Mouse (Mus musculus) heart, postnatal 0 days (tissue): Measurements from ENCODE around the gene Lctl. TPM values are rescaled to one million over a fixed set of nuclear protein-coding genes. Genes with fewer than 3 reads are reported as not detected.

ENCODE experiments used
- ATAC-seq: fragments of 200-750 bp; cut with Nextera tagmentation; 2 replicates; pipeline ENCODE4 v1.8.0; 2017; ENCODE audit warnings: low read depth, moderate number of reproducible peaks, moderate library complexity; ENCODE audit not compliant: insufficient read depth
- DNase-seq: peaks from one replicate; pipeline ENCODE4 v3.0.0-alpha.2; 2016; ENCODE audit warnings: low spot score
- H3K27ac ChIP-seq: fragments of 300-500 bp; sonication (generic); 2 replicates; pipeline ENCODE4 v1.5.1; 2014; ENCODE audit warnings: low read depth, mild to moderate bottlenecking
- H3K27me3 ChIP-seq: fragments of 300-500 bp; sonication (generic); 2 replicates; pipeline ENCODE4 v1.6.1; 2014; ENCODE audit warnings: low read length, mixed read lengths; ENCODE audit not compliant: control insufficient read depth, insufficient read depth
- H3K36me3 ChIP-seq: fragments of 300-500 bp; sonication (generic); replicated peaks from 2 replicates; pipeline ENCODE4 v1.6.1; 2014; ENCODE audit warnings: low read length, mixed read lengths; ENCODE audit not compliant: control insufficient read depth, insufficient read depth
- H3K4me1 ChIP-seq: fragments of 300-500 bp; sonication (generic); 2 replicates; pipeline ENCODE4 v1.6.1; 2014; ENCODE audit warnings: antibody characterized with exemption; ENCODE audit not compliant: control insufficient read depth, insufficient read depth
- H3K4me2 ChIP-seq: fragments of 300-500 bp; sonication (generic); 2 replicates; pipeline ENCODE4 v1.6.1; 2014; ENCODE audit warnings: low read depth, mild to moderate bottlenecking, low read length, moderate library complexity
- H3K4me3 ChIP-seq: fragments of 300-500 bp; sonication (generic); 2 replicates; pipeline ENCODE4 v1.5.1; 2014; ENCODE audit warnings: low read depth, low read length
- H3K9ac ChIP-seq: fragments of 300-500 bp; sonication (generic); replicated peaks from 2 replicates; pipeline ENCODE4 v1.6.1; 2014; ENCODE audit warnings: low read depth, low read length, mixed read lengths
- H3K9me3 ChIP-seq: fragments of 300-500 bp; sonication (generic); replicated peaks from 2 replicates; pipeline ENCODE4 v1.6.1; 2016; ENCODE audit warnings: low read length; ENCODE audit not compliant: control insufficient read depth
- CTCF ChIP-seq: IDR thresholded peaks from 2 replicates; pipeline ENCODE4 v1.5.1; 2016; ENCODE audit warnings: antibody characterized with exemption, control low read depth, low read depth
- EP300 ChIP-seq: IDR thresholded peaks from 2 replicates; pipeline ENCODE4 v1.6.1; 2016; ENCODE audit warnings: antibody characterized with exemption, low read depth
- WGBS: fragments of 180-500 bp; shearing (Covaris S2); extraction: QIAGEN DNeasy Blood & Tissue Kit; methylation state at CpG from one replicate; pipeline ENCODE4 v1.1.7; 2014; 5-methylcytosine and 5-hydroxymethylcytosine counted together
- polyA plus RNA-seq: library from polyadenylated mRNA; unstranded; fragments of >200 nt; fragmentation: Nextera tagmentation; extraction: Ambion mirVana; gene quantifications from 2 replicates; pipeline ENCODE4 v1.2.1, GENCODE M21; 2015
- total RNA-seq: library from RNA; depleted of rRNA; stranded (reverse); fragments of >200 nt; gene quantifications from 2 replicates; pipeline ENCODE4 v1.2.3, GENCODE M21; 2014; ENCODE audit warnings: low replicate concordance

Lctl gene
- total and polyA plus RNA-seq, 2 experiments from 2014 or later, result not detected

DNA sequence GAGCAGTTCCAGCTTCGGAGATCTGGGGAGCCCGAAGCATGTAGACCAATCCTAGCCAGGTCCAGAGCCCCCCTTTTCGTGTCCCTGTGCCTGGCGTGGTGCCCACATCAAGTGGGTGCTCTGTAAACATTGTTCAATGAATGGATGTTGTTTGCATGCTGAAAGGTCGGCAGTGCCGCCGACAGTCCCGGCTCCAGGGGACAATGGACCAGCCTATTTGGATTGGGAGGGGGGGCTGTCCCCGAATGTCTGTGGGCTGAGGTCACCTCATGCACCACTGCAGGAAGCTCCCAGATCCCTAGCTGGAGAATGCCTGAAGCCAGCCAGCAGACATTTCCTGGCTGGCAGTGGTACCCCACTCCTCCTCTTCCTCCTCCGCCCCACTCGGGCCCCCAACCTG is 22.9 kb upstream of the Lctl start:
- Histone ChIP-seq H3K27ac (no peak overlapping the region), H3K4me1 (peaks cover 18% of the 10 kb centered on the region), H3K27me3 (no peaks in the 10 kb centered on the region), H3K9me3 (no peaks in the 10 kb centered on the region), H3K4me3 (no peak overlapping the region), H3K9ac (no peak overlapping the region), H3K4me2 (no peak overlapping the region), H3K36me3 (no peaks in the 10 kb centered on the region)
- ATAC-seq (peak; percentile 65), DNase-seq (no peak)
- TF ChIP-seq CTCF (no peak), EP300 (no peak)
- WGBS, result 22% methylated on average over 11 of the region's 11 CpGs

GRCm38 (mm10) chr9:64098282-64098681 is 18.7 kb upstream of the Lctl start:
- Histone ChIP-seq H3K4me2 (no peak overlapping the region), H3K36me3 (no peaks in the 10 kb centered on the region), H3K4me1 (peaks cover 17% of the 10 kb centered on the region), H3K27me3 (no peaks in the 10 kb centered on the region), H3K9me3 (no peaks in the 10 kb centered on the region), H3K4me3 (no peak overlapping the region), H3K9ac (no peak overlapping the region), H3K27ac (no peak overlapping the region)
- no peak for TF ChIP-seq EP300
- peak; percentile 64 for TF ChIP-seq CTCF
- DNase-seq (no peak), ATAC-seq (0 out of 2 replicates have a peak, but pooled peaks have one; percentile 27)
- 69% methylated on average over 4 of the region's 4 CpGs for WGBS

- Histone ChIP-seq H3K9ac (no peak overlapping the region), H3K27me3 (no peaks in the 10 kb centered on the region), H3K4me2 (no peak overlapping the region), H3K9me3 (no peaks in the 10 kb centered on the region), H3K4me1 (peaks cover 5% of the 10 kb centered on the region; the same call in 1 of the 2 replicates), H3K4me3 (no peak overlapping the region), H3K36me3 (no peaks in the 10 kb centered on the region), H3K27ac (no peak overlapping the region)
- peak; percentile 45; the same call in 1 of the 2 replicates for ATAC-seq
- WGBS, result 4% methylated on average over 4 of the region's 4 CpGs
- TF ChIP-seq EP300, result no peak
- TF ChIP-seq CTCF, result peak; percentile 88
- DNase-seq, result peak; percentile 45
Observed at GRCm38 (mm10) chr9:64100442-64100841, 16.5 kb upstream of the Lctl start.

GRCm38 (mm10) chr9:64105301-64105700 is 11.6 kb upstream of the Lctl start:
- Histone ChIP-seq H3K36me3 (no peaks in the 10 kb centered on the region), H3K4me2 (no peak overlapping the region), H3K27ac (peak overlapping the region; percentile 48; the same call in 1 of the 2 replicates), H3K27me3 (no peaks in the 10 kb centered on the region), H3K4me3 (no peak overlapping the region), H3K4me1 (peaks cover 5% of the 10 kb centered on the region; the same call in 1 of the 2 replicates), H3K9me3 (no peaks in the 10 kb centered on the region), H3K9ac (no peak overlapping the region)
- no peak for DNase-seq
- ATAC-seq, result no peak
- TF ChIP-seq CTCF (no peak), EP300 (no peak)
- WGBS, result 55% methylated on average over 6 of the region's 6 CpGs

DNA sequence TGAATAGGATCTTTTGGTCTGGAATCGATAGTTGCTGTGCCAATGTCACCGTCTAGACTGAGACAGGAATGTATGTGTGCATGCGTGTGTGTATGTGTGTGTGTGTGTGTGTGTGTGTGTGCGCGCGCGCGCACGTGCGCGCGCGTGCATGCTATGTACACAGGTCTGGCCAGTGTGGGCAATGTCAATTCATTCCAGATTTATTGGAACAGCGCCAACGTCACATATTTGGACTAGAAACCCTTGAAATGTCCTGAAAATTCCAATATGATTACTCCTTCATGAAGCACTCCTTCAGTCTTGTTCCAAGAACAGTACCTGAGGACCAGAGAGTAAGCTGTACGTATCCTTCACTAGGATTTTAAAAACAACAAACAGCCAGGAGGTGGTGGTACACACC is 6.4 kb upstream of the Lctl start:
- TF ChIP-seq EP300, result no peak
- Histone ChIP-seq H3K4me1 (peaks cover 17% of the 10 kb centered on the region), H3K36me3 (no peaks in the 10 kb centered on the region), H3K27me3 (no peaks in the 10 kb centered on the region), H3K9ac (no peak overlapping the region), H3K4me2 (no peak overlapping the region), H3K4me3 (no peak overlapping the region), H3K27ac (no peak overlapping the region), H3K9me3 (no peaks in the 10 kb centered on the region)
- DNase-seq, result no peak
- 93% methylated on average over 16 of the region's 16 CpGs for WGBS
- ATAC-seq, result no peak

GRCm38 (mm10) chr9:64114646-64115045 is 2.3 kb upstream of the Lctl start:
- peak; percentile 79 for ATAC-seq
- H3K27ac ChIP-seq, result peak overlapping the region; percentile 60
- 5% methylated on average over 2 of the region's 2 CpGs for WGBS

More at GRCm38 (mm10) chr9:64114646-64115045, 2.3 kb upstream of the Lctl start:
- Histone ChIP-seq H3K4me2 (no peak overlapping the region), H3K9me3 (no peaks in the 10 kb centered on the region), H3K9ac (no peak overlapping the region), H3K4me1 (peaks cover 22% of the 10 kb centered on the region), H3K36me3 (no peaks in the 10 kb centered on the region), H3K27me3 (no peaks in the 10 kb centered on the region), H3K4me3 (no peak overlapping the region)
- peak; percentile 76 for DNase-seq
- no peak for TF ChIP-seq EP300
- no peak for TF ChIP-seq CTCF
